Mouse (Mus musculus) adrenal gland, postnatal 4 days (tissue): ENCODE data around the gene Bbx. TPM values are rescaled to one million over a fixed set of nuclear protein-coding genes. Genes with fewer than 3 reads are reported as not detected.

ENCODE experiments used
- DNase-seq, 2 experiments: peaks; one replicate each; pipeline ENCODE4 v3.0.0; 2021 to 2022; ENCODE audit warnings: low spot score in 2 of 2, mixed read lengths in 2 of 2
- total RNA-seq, 2 experiments: library from RNA; stranded (reverse); gene quantifications; 2 replicates each; pipeline ENCODE4 v1.2.3; 2021

The Bbx gene
- total RNA-seq, 2 experiments from 2014 or later, result 46.5 to 49.4 TPM

GRCm38 (mm10) chr16:50172760-50173159, 259.4 kb downstream of the Bbx start:
- DNase-seq, result no peak

- no peak for DNase-seq
These were observed 261.4 kb downstream of the Bbx start for GRCm38 (mm10) chr16:50170812-50171211.

- DNase-seq, result no peak
These were observed 264.2 kb downstream of the Bbx start for GRCm38 (mm10) chr16:50167983-50168299.

- no peak for DNase-seq
These were observed 264.8 kb downstream of the Bbx start for GRCm38 (mm10) chr16:50167231-50167982.

- no peak for DNase-seq
These were observed 271.5 kb downstream of the Bbx start for GRCm38 (mm10) chr16:50160418-50161271.

- no peak for DNase-seq
These were observed 273.6 kb downstream of the Bbx start for GRCm38 (mm10) chr16:50158546-50158945.

- DNase-seq, result no peak
These were observed 282.6 kb downstream of the Bbx start for GRCm38 (mm10) chr16:50149606-50150005.

- no peak for DNase-seq
These were observed 284.3 kb downstream of the Bbx start for GRCm38 (mm10) chr16:50147900-50148299.

Other genes starting within 250 kb of the Bbx start
- not detected for gene Ccdc54, start 158.8 kb upstream of the Bbx start, total RNA-seq